Mouse (Mus musculus) ES-E14 (cell line): ENCODE results near the gene Ppp3ca.

Experiments
- HCFC1 ChIP-seq: IDR thresholded peaks from 2 replicates; pipeline ENCODE4 v1.6.1; 2012; ENCODE audit warnings: low read length, inconsistent platforms, borderline replicate concordance; ENCODE audit not compliant: insufficient read depth
- ZNF384 ChIP-seq: IDR thresholded peaks from 2 replicates; pipeline ENCODE4 v1.6.1; 2012; ENCODE audit warnings: low read depth, low read length, inconsistent platforms

- no peak for TF ChIP-seq HCFC1
- TF ChIP-seq ZNF384 = no peak
Measured at GRCm38 (mm10) chr3:136773217-136773616, 103.3 kb downstream of the Ppp3ca start.
